Mouse (Mus musculus): ENCODE data around the gene Lsm11.
A peak's percentile ranks its signal among the peaks of the same experiment; 100 is the strongest.

Gene Lsm11

DNA sequence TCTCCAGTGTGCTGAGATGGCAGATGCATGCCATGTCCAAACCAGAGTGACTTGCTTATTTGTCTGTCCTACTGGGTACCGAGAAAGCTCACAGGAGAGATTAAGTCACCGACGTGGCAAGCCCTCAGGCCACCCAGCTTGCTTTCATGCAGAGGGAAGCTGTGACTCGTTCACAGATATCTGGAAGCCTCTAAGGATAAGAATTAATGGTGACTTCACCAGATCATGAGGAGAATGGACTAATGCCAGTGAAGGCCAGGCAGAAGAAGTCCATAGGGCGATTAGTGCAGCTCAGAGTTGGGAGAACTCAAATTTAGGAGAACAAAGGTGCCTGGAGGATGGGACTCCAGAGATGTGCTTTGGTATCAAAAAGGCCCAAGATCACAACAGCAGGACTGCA lies 17.3 kb downstream of the Lsm11 start:
- no peak for DNase-seq (ENCODE audit: low spot score in 2 of 2)

DNA sequence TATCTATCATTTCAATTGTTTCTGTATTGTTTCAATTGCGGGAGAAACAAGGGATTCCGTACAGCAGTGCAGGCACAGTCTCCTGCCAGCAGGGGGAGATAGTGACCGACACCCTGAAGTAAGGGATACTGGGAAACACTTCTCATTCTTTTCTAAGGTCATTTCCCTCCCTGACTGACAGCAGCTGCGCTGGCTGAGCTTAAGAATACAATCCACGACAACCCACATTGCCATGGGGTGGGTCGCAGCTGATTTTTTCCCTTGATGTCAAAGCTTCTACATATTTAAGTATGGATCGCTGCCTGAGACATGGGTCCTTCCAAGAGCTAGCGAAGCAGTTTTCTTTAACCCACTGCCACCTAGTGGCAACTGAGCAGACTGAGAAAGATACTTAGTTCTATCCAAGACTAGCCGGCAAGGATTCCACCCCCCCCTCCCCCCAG lies 18.1 kb downstream of the Lsm11 start:
- DNase-seq (ENCODE audit: low spot score in 2 of 2): peak; percentile 72 to 84

DNA sequence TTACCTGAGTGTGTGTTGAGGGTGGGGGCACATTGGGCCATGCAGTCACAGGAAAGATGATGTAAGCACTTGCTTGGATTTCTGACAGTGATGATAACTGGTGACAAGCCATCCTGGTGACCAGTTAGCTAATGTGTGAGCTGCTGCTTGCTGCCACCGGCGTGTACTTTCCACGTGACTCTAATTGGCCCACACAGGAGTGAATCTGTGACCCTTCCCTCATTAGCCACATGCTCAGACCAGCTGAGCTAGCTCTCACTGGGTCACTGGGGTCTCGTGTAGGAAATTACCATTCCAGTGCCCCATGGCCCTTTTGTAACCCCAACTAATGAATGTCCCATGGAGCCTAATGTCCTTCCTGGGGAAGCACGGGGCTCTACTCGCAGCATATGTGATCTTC lies 19.3 kb downstream of the Lsm11 start:
- no peak for DNase-seq (ENCODE audit: low spot score in 2 of 2)

DNA sequence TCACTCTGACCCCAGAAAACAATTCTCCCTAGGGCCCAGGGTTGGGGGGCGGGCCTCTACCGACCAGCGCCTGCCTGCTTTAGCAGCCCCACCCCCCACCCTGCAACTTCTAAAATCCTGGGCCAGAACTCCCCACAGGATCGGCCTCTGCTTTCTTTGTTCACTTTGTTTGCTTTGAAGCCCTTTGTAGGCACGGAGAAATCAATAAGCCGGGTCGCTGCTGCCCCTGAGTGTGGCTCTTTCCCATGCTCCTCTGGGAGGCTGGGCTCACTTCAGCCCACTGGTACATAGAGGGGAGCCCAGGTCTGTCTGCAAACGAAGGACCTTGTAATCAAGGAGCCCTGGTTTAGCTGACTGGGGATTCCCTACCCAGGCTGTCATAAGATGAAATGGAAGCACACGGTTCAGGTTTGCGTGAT lies 23.2 kb downstream of the Lsm11 start:
- DNase-seq (ENCODE audit: low spot score in 2 of 2): no peak

DNA sequence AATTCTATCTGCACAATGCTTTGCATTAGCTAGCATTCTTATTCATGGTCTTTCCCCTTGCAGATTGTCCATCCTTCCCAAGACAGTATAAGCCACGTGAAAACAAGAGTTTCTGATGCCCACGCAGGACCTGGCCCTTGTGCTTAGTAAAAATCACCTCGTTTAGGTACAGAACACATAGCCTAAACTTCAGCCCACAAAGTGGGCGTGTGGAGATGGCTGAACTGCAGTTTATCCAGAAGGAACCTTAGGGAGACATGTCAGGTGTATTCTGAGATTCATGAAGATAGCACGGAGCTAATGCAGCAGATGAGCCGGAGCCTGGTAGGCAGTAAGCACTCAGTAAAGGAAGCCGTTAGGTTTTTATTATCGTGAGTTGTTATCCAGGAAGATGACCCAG lies 23.7 kb downstream of the Lsm11 start:
- DNase-seq (ENCODE audit: low spot score in 2 of 2): no peak

DNA sequence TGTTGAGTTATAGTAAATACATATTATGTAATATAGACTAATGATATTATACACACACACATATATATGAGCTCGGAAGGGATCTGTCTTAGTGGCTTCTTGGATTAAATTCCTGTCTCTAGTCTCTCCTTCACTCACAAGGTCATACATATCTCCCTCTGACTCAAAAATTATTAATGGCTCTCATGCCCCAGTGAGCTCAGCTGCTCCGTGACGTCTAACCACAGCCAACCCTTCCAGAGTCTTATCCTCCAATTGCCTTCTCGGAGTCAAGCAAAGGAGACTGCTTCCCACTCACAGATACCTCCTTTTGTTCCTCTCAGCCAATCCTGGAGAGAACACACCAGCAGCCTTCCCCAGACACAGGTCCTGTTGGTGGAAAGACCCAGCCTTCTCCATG lies 25.9 kb downstream of the Lsm11 start:
- no peak for DNase-seq (ENCODE audit: low spot score in 2 of 2)

DNA sequence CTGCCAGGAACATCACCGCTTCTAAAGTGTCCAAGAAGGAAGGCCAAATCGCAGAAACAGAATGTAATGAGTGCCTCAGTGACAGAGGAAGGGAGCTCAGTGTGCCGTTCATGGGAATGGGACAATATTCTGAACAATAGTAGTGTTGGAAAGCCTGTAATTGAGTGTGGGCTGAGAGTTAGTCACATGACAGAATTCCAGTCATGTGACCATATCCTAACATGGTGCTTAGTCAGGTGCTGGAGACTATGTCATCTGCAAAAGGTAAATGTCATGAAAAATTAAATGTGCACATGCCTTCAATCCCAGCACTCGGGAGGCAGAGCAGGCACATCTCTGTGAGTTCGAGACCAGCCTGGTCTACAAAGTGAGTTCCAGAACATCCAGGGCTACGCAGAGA lies 26.7 kb downstream of the Lsm11 start:
- no peak for DNase-seq (ENCODE audit: low spot score in 2 of 2)

DNA sequence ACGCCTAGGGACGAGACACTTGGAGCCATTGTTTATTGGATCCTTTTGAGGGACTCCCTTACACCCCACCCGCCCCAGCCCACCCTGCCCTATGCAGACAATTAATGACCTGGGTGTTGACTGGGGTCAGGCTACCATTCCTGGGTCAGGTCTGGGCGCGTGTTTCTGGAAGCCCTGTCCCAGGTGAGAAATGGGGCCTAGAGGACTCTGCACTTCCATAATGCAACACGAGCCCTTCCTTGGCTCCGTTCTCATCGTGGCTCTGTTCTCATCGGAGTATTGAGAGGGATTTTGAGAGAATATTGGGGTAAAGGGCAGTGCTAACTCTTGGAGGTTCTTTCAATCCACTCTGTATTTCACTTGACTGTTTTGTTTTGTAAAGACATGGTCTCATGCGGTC lies 28.5 kb downstream of the Lsm11 start:
- DNase-seq (ENCODE audit: low spot score in 2 of 2): no peak

DNA sequence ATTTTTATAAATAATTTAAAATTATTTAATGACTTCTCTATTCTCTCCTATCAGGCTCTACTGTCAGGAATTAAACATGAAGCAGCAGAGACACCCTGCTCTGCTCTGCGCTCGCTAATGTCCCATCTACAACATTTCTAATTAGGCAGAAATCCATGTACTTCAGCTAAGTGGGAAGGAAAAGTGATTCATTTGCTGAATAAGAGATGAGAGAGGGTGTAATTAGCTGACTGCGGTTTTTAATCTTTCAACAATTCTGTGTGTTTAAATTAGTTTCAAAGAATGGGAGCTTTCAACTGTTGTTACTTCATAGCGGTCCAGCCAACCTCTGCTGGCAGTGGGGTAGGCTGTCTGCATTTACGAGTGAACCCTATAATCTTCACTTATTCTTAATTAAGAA lies 34.0 kb downstream of the Lsm11 start:
- DNase-seq (ENCODE audit: low spot score in 2 of 2): no peak

DNA sequence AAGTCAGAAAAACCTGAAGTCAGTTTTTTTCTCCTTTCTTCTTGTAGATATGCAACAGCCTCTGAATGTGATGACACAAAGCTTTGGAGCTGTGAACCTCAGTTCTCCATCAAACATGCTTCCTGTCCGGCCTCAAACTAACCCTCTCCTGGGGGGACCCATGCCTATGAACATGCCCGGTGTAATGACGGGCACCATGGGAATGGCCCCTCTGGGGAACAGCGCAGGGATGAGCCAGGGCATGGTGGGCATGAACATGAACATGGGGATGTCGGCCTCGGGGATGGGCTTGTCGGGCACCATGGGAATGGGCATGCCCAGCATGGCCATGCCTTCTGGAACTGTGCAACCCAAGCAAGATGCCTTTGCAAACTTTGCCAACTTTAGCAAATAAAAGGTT lies 35.8 kb downstream of the Lsm11 start:
- DNase-seq (ENCODE audit: low spot score in 2 of 2): no peak

DNA sequence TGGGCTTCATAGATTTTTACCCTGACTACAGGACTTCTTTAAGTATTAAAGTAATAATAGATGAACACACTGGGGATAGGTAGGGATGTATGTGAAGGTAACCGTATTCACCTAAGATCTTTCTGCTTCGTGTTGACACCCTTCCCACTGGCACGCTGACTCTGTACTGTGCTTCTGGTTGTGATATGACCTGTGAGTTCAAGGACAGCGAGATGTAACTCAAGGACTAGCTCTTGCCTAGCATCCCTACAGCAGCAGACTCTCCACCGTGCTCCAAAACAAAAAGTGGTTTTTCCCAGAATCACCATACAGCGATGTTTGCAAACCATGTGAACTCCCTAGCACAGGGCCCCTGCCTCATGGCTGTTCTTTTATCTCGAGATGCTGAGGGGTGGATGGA lies 36.7 kb downstream of the Lsm11 start:
- DNase-seq (ENCODE audit: low spot score in 2 of 2): no peak

DNA sequence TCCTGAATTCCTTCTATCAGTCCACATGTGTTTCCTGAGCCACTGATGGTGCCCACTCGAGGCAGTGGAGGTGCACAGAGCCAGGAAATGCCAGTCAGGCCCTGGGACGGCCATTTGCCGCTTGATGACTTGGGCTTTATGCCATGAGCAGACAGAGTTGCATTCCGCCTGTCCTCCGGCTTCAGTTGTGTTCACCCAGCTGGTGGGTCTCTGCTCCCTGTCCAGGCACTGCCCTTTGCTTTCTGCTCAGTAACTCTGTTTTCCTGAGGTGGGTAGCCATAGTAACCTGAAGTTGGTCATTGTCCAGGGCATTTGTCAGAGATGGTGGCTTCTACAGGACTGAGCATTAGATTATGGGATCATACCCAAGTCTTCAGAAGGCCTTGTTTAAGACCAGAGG lies 37.4 kb downstream of the Lsm11 start:
- DNase-seq (ENCODE audit: low spot score in 2 of 2): no peak

DNA sequence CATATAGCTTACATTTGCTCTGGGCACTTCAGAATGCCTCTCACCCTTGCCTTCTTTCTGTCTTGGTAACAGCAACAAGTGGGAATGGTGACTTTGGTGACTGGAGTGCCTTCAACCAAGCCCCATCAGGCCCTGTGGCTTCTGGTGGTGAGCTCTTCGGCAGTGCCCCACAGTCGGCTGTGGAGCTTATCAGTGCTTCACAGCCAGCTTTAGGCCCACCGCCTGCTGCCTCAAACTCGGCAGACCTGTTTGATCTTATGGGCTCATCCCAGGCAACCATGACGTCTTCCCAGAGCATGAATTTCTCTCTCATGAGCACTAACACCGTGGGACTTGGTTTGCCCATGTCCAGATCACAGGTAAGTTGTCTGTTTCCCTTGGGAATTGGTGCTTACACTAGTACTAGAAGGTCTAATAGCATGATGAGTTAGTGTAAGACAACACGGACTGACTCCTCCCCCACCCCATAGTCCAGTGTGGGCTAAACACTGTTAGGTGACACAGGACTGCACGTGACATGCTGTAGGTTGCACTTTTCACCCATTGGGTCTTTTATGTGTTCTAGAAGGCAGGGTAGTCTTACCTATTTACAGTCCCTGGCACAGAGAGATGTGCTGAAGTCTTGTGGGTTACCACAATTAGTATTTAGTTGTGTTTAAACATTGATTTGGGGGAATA lies 38.5 kb downstream of the Lsm11 start:
- DNase-seq (ENCODE audit: low spot score in 2 of 2): peak in 1 of 2 experiments; percentile 24

DNA sequence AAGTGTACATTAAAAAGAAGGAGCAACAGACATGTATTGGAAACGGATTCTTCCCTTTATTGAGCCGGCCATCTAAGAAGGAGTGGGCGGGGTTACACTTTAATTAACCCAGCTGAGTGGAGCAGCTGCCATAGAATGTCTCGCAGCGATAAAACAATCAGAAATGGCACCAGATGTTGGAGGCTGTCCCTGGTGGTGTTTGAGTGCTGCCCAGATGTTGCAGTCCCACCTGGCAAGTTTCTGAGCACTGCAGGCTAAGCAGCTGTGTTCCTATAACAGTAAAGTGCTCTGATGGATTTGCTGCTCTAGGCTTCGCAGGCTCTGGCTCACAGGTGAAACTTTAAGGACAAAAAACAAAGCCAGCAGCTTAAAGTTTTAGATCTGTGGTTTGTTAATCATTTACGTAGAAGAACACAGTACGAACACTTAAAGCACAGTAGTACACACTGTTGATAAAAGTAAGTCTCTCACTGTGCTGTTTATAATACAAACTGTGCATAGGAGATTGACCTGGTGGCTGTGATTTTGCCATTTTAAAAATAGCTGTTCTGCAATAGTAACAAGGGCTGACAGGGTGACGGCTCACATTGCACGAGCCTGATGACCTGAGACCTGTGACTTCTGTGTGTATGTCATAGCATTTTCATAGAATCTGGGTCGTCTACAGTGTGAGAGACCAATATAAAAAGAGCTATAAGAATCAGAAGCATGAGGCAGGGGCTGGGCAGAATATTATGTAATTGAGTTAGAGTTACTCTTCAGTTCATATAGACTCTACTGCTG lies 44.3 kb downstream of the Lsm11 start:
- no peak for DNase-seq (ENCODE audit: low spot score in 2 of 2)

DNA sequence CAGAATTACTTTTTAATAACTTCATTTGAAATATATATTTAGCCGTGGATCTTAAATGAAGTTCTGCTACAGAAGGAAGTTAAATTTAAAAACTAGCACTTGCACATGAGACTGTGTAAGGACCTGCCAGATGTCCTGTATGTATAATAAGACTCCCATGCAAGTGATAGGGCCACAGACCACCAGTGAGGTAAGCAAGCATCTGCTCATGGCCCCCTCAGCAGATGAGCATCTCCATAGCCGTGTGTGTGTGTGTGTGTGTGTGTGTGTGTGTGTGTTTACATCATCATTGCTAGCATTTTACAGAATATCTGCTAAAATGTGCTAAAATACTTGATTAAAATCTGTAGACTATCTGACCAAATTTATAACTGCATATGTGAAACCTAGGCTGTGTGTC lies 47.3 kb downstream of the Lsm11 start:
- DNase-seq (ENCODE audit: low spot score in 2 of 2): no peak

DNA sequence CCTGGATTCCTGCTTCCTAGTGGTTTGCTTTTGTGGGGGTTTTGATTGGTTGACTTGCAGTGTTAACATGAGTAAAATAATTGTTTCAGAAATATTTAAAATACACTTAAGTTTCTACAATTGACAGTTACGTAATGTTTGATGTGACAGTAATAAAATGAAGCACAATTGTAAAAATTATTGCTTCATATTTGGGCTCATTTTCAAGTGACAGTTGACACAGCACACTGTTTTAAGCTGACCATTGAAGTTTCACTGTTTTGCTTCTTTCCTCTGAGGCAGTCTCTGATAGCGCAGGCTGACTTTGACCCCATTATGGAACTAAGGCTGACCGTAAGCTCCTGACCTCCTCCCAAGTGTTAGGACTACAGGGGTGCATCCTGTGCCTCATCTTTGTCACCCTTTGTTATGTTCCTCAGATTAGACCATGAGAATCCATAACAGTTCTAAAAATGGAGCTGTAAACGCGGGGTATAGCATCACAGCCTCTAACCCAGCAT lies 51.8 kb downstream of the Lsm11 start:
- DNase-seq (ENCODE audit: low spot score in 2 of 2): no peak

DNA sequence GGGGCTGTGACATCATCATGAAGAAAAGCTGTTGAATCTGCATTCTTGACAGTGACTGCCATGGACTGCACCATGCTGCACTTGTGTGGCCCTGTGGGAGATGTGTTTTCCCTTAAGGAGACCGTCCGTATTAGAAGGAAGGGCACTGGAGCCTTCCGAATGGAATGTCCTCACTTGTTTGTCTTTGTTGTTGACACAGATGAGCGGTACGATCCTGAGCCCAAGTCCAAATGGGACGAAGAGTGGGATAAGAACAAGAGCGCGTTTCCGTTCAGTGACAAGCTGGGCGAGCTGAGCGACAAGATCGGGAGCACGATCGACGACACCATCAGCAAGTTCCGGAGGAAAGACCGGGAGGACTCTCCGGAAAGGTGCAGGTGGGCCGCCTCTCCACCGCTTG lies 54.3 kb downstream of the Lsm11 start:
- DNase-seq (ENCODE audit: low spot score in 2 of 2): no peak

DNA sequence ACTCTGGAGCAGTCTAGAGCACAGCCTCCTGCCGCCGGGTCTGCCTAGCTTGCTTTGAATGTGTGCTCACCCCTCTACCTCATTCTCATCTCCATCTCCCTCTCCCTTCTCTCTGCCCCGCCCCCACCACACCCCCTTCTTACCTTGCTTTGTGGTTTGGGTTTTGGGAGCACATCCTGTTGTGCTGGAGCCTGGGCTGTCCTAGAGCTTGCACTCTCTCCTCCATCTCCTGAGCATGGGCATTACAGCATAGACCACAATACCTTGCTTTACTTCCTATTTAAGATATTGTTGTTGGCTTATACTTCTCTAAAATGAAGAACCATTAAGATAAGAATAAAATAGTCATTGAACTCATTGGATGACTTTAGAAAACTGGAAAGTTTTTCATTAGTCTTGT lies 54.8 kb downstream of the Lsm11 start:
- no peak for DNase-seq (ENCODE audit: low spot score in 2 of 2)

DNA sequence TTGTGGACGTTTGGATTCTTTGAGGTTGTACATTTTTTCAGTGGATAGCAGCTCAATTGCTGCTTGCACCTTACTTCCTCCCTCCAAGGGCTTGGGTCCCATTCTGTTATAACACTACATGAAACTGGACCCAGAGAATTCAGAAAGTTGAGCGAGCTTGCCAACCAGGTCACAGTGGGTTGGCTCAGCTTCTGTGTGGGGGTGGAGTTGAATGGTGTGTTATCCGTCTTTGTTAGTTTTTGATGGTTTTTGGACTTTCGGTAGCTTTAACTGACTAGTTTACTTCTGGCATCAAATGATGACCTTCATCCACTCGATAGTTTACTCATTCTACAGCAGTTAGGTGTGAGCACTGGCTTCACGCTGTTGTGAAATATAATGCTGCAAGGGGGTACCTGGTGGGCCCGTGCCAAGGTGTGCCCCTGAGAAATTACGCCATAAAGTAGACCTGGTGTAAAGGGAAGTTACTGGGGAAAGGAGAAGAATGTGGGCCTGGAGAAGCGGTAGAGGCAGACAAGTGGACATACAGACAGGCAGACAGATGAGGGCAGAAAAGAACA lies 56.2 kb downstream of the Lsm11 start:
- DNase-seq (ENCODE audit: low spot score in 2 of 2): no peak

DNA sequence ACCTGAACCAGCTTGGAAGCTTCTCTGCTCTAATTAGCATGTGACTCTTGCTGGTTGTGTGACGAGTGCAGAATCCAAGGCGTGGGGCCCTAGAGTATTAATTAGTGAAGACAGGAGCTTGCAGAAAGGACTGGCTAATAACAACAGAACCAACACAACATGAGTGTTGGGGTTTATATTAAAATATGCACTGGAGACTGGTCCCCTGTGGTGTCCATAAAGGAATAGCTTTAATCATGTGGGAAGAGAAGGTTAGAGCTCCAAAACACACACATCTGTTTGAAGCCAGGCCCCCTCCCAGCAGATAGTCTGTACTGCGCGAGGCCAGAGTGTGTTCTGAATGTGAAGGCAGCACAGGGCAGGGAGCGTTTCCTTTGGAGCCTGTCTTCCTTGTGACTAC lies 58.1 kb downstream of the Lsm11 start:
- DNase-seq (ENCODE audit: low spot score in 2 of 2): no peak

DNA sequence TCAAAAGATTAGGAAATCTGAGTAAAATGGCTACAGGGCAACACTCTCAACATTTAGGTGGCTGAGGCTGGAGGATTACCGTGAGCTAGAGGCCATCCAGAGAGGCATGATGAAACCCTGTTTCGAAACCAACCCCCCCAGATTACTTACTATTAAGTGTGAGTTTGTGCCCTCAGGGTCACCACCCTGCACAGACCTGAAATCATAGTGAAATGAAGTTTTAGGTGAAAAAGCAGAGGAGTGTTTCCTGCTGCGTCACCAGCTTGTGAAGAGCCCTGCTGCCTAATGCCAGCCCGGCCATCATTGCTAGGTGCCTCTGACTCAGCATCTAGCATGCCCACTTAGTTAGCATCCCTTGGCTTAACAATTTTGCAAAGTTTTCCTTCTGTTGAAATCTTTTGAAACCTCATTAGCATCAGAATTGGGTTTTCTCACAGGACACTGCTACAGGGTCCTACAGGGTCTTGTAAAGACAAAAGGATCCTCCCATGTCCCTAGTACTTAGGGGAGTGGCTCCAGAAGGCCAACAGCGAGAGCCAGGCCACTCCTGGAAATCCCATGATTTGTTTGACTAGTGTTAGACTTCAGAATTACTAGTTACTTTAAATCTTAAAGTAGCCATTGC lies 59.0 kb downstream of the Lsm11 start:
- no peak for DNase-seq (ENCODE audit: low spot score in 2 of 2)

DNA sequence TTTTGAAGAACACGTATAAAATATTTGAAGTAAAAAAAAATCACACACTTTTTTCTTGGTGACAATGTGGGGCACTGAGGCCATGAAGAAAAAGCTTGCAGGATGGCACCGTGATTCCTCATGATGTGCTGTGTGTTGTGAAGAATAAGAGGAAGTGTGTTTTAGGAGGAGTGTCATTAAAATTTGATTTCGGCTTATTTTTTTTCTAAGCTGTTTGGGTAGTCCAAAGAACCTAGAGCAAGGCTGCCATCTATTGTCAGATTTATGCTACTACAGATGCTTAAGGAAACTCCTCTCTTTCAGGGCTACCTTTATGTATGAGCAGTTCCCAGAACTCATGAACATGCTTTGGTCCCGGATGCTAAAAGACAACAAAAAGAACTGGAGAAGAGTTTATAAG lies 60.7 kb downstream of the Lsm11 start:
- DNase-seq (ENCODE audit: low spot score in 2 of 2): no peak

Measured in spleen, postnatal 4 days (tissue).